In the genomic region with DNA sequence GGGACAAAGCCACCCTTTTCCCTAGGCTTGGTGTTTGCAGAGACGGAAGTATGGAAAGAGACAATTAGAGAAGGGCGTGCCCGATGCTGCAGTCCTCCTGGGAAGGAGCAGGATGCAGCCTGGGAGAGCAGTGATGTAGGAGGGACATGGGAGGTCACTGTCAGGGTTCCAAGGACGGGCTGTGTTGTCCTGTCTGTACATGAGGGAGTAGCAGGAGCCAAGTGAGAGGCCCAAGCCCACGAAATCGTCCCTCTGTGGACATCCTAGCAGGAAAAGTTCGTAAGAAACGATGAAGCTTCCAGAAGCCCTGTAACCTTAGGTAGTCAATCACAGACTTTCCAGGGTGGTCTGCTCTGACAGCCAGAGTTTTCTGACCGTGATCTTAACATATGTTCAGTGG, we compare ENCODE assay signal across 10 mouse cellular contexts.
DNase-seq lines count a peak whose midpoint lies in the region; ATAC-seq and TF ChIP-seq lines count a peak whose summit lies in the region.
"Had no signal": no experiment of that assay in that cellular context is flagged by ENCODE, and none has a peak within 500 bp of the region (broad histone marks: within the 10 kb centered on the region; RNA-seq: fewer than 3 reads in every experiment).

No protein-coding gene starts in this region.

- no peaks in the 10 kb centered on the region for H3K27me3 ChIP-seq in kidney, adult 2 months (replicated peaks; ENCODE audit: control insufficient read depth, insufficient read depth, low read length)
- peaks cover 34% of the 10 kb centered on the region for H3K27me3 ChIP-seq in forebrain, embryonic 14.5 days (replicated peaks; ENCODE audit: control insufficient read depth, insufficient read depth, low read length)
- H3K27me3 ChIP-seq: heart, embryonic 15.5 days had no signal

- TF ChIP-seq CTCF in kidney, adult 2 months (conservative IDR thresholded peaks at IDR 0.05; ENCODE audit: insufficient read depth, insufficient read length, low read depth, low read length) = no peak

- peak; percentile 64 to 71 for DNase-seq in gastrocnemius, adult 8-10 months (ENCODE audit: low spot score in 2 of 2)
- peak; percentile 62 for DNase-seq in kidney, adult 2 months
- DNase-seq in ovary, postnatal 10 days (ENCODE audit: low spot score) = peak; percentile 24
- no peak for DNase-seq in forebrain, embryonic 14.5 days (ENCODE audit: low spot score)
- DNase-seq in cerebellum, adult 8-10 months = no peak
- DNase-seq in embryo, embryonic 10 days (ENCODE audit: low spot score) = no peak
- DNase-seq: embryo, embryonic 11 days had no signal

- H3K4me1 ChIP-seq in brown adipose tissue, adult 24 weeks (ENCODE audit: control insufficient read depth, insufficient read depth, insufficient read length, low read length) = no peaks in the 10 kb centered on the region
- H3K4me1 ChIP-seq in kidney, adult 2 months (ENCODE audit: control insufficient read depth, insufficient read depth, low read length) = no peaks in the 10 kb centered on the region
- H3K4me1 ChIP-seq in forebrain, embryonic 14.5 days (ENCODE audit: control insufficient read depth, insufficient read depth, low read length) = peaks cover 11% of the 10 kb centered on the region
- H3K4me1 ChIP-seq: heart, embryonic 15.5 days had no signal

- no peak for TF ChIP-seq POLR2A in kidney, adult 2 months (IDR thresholded peaks at IDR 0.05; ENCODE audit: low read depth, low read length)

- H3K27ac ChIP-seq in brown adipose tissue, adult 24 weeks (replicated peaks; ENCODE audit: low read depth, low read length) = peak overlapping the region; percentile 49
- H3K27ac ChIP-seq in kidney, adult 2 months (ENCODE audit: insufficient read depth, low read depth, low read length) = no peak overlapping the region
- H3K27ac ChIP-seq in forebrain, embryonic 14.5 days (ENCODE audit: low read depth, low read length) = no peak overlapping the region
- H3K27ac ChIP-seq: heart, embryonic 15.5 days had no signal

- H3K4me2 ChIP-seq in forebrain, embryonic 14.5 days (ENCODE audit: low read length) = no peak overlapping the region
- H3K4me2 ChIP-seq: heart, embryonic 15.5 days had no signal

- no peak overlapping the region for H3K4me3 ChIP-seq in brown adipose tissue, adult 24 weeks (ENCODE audit: insufficient read depth, low read depth, low read length)
- no peak overlapping the region for H3K4me3 ChIP-seq in kidney, adult 2 months (ENCODE audit: insufficient read depth, low read depth, low read length)
- no peak overlapping the region for H3K4me3 ChIP-seq in forebrain, embryonic 14.5 days (ENCODE audit: low read depth, low read length)
- H3K4me3 ChIP-seq: heart, embryonic 15.5 days had no signal

- no peaks in the 10 kb centered on the region for H3K36me3 ChIP-seq in kidney, adult 2 months (ENCODE audit: control insufficient read depth, insufficient read depth, low read length)
- no peaks in the 10 kb centered on the region for H3K36me3 ChIP-seq in forebrain, embryonic 14.5 days (ENCODE audit: control insufficient read depth, insufficient read depth, low read length)
- H3K36me3 ChIP-seq: heart, embryonic 15.5 days had no signal

- H3K9me3 ChIP-seq in forebrain, embryonic 14.5 days (replicated peaks; ENCODE audit: control insufficient read depth, low read length) = no peaks in the 10 kb centered on the region
- H3K9me3 ChIP-seq: heart, embryonic 15.5 days had no signal

- no peak for ATAC-seq in forebrain, embryonic 14.5 days
- ATAC-seq: midbrain, embryonic 16.5 days had no signal

- WGBS in kidney, adult 2 months = 27% methylated on average over 9 of the region's 9 CpGs
- WGBS in forebrain, embryonic 14.5 days = 70% methylated on average over 9 of the region's 9 CpGs

- no peak overlapping the region for H3K9ac ChIP-seq in forebrain, embryonic 14.5 days (ENCODE audit: low read length)
- H3K9ac ChIP-seq: heart, embryonic 15.5 days had no signal

Comparison
In these comparisons a context has a peak if more than half of its experiments do, and no peak if none do; other contexts are left out.
1. DNase-seq: peak in gastrocnemius, adult 8-10 months (2 of 2), kidney, adult 2 months (single experiment) and ovary, postnatal 10 days (single experiment); none in forebrain, embryonic 14.5 days (single experiment), cerebellum, adult 8-10 months (single experiment) and embryo, embryonic 10 days (single experiment).